Mouse (Mus musculus) layer of hippocampus, postnatal 14 days (tissue): ENCODE measurements around the gene Mrps12. TPM values are rescaled to one million over a fixed set of nuclear protein-coding genes. Genes with fewer than 3 reads are reported as not detected.

Source experiments
- DNase-seq, 2 experiments: peaks; one replicate each; pipeline ENCODE4 v3.0.0; 2021 to 2022; ENCODE audit warnings: low spot score in 2 of 2, mixed read lengths in 1 of 2
- long read RNA-seq, 2 experiments: library from polyadenylated mRNA; stranded (forward); transcript quantifications; one replicate each; pipeline ENCODE4 v2.0.0; 2021
- total RNA-seq, 2 experiments: library from RNA; stranded (reverse); gene quantifications; 2 replicates each; pipeline ENCODE4 v1.2.3; 2021

The Mrps12 gene
- 10 to 100 TPM; 55.4 to 66.9 TPM for total RNA-seq
- long read RNA-seq, experiment 1, transcript Mrps12-201 (3 exons, 722 nt): minor isoform, 18 of 45 reads
- long read RNA-seq, experiment 1, transcript Mrps12-204 (2 exons, 883 nt): major isoform, 23 of 45 reads
- long read RNA-seq, experiment 1, partial matches to known transcripts: 0 of 45 reads
- long read RNA-seq, experiment 1, other reads (novel, unspliced or antisense): 4 of 45 reads
- long read RNA-seq, experiment 2, transcript Mrps12-204 (2 exons, 883 nt): major isoform, 43 of 84 reads
- long read RNA-seq, experiment 2, transcript Mrps12-201 (3 exons, 722 nt): minor isoform, 36 of 84 reads
- long read RNA-seq, experiment 2, partial matches to known transcripts: 0 of 84 reads
- long read RNA-seq, experiment 2, other reads (novel, unspliced or antisense): 5 of 84 reads

DNA sequence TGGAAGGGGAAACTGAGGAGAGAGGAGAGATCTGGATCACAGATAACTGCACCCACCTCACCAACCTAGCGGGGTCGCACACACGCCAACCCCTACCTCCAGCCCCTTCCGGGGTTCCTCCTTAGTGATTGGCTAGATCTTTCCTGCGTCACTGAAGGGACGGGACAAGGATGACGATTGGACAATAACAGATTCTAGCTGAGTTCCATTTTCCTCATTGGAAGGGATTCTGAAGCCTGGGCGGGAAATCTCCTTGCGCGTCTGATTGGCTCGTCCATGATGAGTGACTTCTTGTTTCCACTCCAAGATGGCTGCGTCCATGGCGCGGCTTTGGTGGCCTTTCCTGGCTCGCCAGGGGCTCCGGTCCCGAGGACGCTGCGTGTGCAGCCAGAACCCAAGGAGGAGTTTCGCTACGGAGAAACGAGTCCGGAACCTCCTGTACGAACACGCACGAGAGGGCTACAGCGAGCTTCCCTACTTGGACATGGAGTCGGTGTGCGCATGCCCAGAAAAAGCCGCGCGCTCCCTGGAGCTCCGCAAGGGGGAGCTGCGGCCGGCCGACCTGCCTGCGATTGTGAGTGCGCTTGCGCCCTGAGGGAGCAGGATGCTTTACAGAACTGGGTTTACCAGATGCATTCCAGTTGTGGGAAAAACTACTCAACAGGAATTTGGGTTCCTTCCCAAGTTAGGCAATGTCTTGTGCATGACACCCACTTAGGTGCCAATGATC is at the start of gene Mrps12, which contains the start of gene Sars2:
Mrps12 (minus strand) TSS at position 112 of the 730 bp plus-strand sequence.
Sars2 (plus strand) TSS at position 284 of the 730 bp plus-strand sequence.
- peak; percentile 99 for DNase-seq

DNA sequence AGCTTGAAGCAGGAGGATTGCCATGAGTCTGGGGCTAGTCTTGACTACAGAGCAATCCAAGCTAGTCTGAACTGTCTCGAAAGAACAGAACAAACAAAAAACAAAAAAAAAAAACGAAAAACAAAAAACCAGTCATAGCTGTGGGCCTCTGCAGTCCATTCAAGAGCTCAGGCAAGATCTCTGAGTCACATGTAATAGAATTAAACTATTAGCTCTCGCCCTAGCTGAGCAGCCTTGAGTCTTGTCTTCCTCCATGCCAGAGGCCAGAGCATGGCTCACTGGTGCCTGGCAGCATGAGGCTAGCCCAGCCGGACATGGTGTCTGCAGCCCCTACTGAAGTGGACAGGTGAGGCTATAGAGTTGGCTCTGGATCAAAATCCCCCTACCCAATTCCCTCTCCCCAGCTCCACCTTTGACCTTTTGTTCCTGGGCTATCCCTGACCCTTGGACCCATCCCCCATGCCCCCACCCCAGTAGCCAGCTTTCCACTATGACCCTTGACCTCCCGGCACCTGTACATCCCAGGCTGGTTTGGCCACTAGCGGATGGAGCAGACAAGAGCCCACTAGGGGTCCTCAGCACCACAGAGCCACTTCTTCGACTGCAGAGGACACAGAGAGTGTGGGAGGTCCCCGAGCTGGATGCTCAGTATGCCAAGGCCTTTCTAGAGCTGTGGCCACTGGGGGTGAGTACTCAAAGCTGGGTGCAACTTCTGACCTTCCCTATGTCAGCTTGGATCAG is 48.6 kb upstream of the Mrps12 start:
- DNase-seq: no peak

DNA sequence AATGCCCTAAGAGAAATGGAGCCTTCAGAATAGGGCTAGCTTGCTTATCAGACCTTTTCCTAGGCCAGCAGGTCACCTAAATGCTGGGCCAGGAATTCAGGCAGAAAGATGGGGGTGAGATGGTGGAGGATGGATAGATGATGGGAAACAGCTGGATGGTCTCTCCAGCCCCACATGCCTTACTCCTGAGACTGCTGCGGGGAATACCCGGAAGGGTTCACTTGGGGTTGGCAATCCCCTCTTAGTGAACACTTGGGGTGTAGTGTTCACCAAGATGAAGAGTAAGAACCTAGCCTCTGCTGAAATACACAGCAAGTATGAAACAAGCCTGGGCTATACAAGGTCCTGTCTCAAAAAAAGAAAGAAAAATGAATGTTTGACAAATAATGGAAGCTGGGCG is 47.6 kb upstream of the Mrps12 start:
- no peak for DNase-seq

DNA sequence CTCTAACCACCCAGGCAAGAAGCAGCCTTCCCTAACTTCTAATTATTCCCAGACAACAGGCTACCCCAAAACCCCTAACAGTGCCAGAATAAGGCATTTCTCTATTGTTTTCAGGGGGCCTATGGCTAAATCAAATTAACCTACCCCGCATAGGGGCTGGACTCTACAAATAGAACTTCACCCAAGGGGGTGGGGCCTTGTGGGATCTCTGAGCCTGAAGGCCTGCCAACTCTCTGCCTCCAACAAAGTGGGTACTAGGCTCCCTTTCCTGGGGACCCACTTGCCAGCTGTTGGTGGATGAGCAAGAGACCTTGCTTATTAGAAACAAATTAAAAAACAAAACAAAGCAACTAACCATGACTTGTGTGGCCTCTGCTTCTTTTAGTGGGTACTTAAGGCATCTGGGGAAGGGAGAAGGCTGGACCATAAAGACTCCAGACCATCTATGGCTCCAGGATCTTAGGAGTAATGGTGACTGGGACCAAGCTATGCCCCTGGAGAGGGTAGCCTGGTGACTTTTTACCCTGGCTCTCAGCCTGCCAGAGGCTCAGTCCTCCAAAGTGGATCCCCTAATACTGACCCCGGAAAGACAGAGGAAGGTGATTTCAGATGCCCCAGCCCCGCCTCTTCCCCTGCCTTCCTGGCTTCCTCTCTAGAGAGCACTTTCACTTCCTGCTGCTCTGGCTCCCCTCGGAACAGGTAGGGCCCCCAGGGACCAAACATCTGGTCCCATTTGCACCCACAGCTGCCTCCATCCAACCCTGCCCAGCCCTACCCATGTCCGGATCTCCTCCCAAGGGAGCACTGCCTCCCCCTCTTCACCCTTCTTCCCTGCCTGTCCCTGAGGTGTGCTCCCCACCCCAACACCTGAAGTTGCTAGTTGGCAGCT is 46.9 kb upstream of the Mrps12 start, which contains the start of gene Rinl:
Rinl (plus strand) TSS at position 663 of the 889 bp plus-strand sequence.
- DNase-seq: no peak

DNA sequence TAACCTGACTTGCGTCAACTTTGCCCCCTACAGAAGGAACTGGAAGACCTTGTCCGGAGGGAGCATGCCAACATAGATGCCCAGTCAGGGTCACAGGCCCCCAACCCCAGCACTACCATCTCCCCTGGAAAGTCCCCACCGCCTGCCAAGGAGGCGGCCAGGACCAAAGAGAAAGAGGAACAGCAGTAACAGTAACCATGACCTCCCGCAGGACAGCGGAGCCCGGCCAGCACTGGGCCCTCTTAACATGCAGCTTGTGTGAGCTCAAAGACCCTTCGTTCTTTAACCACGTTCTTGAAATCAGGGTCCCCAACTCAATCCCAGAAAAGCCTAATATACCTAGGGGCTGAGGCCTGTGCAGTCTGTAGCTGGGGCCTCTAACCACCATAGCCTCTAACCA is 46.3 kb upstream of the Mrps12 start:
- no peak for DNase-seq

DNA sequence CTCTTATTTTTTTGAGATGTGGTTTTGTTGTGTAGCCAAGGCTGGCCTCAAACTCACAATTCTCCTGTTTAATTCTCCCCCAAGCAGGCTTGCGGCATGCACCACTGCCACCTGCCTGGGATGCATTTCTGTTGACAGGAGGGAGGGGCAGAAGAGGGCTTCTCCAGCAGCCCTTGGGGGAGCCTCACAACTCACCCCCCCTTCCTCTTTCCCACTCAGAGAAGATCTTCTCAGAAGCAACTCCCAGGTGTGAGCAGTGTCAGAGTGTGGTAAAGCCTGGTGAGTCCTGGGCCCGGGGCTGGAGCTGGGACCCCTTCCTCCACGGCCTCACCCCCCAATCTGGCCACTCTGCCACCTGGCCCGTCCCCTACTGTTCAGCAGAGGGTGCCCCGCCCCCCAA is 43.5 kb upstream of the Mrps12 start:
- DNase-seq: no peak

DNA sequence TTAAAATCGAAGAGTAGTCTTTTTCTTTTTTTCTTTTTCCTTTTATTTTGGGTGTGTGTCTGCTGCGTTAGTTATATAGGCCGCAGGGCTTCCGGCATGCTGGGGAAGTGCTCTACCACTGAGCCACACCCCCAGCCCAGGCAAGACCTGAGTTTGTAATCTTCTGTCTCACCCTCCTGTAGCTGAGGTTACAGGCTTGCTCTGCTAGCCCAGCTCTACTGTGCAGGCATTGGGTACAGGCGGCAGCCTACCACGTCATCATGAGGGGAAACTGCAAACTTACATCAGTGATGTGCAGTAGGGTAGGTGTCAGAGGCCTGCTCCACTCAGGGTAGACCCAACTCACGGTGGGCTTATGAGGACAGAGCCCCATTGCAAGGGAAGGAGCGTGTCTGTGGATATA is 39.6 kb upstream of the Mrps12 start:
- no peak for DNase-seq

DNA sequence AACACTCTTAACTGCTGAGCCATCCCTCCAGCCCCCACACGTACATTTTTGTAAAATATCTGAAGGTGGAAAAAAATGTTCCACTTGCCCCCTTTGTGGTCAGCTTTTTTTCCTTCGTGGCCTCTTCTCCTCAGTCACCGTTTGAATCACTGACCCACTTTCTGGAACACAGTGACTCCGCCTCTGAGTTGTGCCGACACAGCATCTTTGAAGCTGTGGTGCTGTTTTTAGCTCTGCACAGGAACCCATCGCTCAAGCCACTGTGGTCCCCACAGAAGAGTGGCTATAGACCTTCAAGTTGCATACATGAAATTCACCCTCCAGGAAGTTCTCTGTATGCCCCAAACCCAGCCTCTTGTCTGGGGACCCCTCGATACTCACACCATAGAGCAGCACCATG is 39.2 kb upstream of the Mrps12 start:
- DNase-seq: no peak

DNA sequence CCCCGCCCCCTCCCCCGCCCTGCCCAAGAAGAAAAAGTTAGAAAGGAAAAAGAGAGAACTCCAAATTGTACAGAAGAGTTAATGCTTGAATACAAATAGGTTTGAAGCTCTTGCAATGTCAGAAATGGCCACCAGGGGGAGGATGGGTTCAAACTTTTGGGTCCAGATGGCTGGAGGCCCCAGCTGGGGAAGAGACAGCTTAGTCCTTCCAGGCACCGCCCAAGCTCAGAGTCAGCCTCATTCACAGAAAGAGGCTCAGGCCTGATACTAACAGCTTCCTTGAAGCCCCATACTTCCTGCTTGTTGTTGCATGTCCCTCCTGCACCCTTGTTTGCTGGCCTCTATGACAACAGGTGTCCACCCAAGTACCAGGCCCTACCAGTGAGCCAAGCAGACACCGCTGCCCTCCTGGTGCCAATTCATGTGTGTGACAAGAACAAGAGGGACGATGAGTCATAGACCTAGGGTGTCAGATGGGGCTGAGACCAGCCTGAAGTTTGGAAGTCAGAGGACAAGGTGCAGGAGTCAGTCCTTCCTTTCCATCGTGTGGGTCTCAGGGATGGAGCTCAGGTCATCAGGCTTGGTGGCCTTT is 38.5 kb upstream of the Mrps12 start:
- peak; percentile 89 to 91 for DNase-seq

DNA sequence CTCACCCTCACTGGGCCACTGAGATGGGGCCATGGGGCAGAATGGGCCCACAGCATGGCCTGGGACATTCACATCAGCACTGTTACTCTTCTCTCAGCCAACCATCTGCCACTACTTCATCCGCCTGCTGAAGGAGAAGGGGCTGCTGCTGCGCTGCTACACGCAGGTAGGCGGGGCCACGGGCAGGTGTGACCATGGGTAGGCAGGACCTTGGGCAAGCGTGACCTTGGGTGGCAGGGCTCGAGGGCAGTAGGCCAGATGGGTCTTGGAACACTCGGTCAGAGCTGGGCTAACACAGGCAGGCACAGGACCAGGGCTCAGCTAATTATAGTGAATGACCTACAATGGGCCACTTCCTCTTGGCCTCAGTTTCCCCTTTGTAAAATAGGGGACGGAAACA is 37.2 kb upstream of the Mrps12 start:
- DNase-seq: no peak

DNA sequence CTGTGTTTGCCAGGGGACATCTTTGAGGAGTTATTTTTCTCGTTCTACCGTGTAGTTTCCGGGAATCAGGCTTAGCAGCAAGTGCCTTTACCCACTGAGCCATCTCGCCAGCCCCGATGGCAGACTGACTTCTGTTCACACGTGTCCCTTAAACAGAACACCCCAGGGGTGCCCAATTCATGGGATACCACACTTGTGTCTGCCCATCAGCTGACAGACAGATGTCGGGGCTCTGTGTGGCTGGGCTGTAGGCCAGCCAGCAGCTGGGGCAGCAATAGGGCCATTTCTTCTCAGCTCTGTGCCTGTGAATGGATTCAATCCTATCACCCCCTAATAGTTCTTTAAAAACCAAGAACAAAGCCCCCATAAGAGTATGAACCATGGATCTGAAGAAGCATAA is 33.5 kb upstream of the Mrps12 start:
- DNase-seq: no peak

DNA sequence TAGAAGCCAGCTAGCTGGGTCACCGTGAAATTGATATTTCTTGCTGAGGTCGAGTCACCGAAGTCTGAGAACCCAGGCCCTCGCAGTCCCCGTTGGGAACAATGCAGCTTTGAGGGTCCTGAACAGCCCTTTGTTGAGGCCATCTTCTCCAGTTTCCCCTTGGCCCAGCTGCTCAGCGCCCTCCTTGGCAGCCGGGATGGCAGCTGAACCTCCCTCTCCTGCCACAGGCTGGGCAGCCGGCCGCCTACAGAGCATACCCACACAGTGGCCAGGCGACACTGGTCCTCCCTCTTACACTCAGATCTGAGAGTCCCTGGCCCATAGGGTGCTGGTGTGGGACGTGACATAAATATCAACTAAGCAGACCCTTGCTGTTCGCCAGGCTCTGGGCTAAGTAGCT is 32.5 kb upstream of the Mrps12 start:
- peak; percentile 47 to 60 for DNase-seq

DNA sequence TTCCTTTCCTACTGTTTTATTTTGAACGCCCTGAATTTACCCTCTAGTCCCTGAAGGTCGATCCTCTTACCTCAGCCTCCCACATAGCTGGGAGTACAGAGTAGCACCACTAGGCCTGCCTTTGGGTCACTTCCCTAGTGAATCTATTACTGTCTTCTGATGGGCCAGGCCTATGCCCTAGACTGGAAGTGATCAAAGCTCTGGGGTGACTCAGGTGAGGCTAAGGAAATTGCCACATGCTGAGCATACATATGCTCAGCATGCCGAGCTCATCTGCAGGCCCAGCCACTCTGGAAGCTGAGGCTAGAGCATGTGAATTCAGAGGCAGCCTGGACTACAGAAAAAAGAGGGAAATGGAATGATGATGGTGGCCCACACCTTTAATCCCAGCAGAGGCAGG is 31.5 kb upstream of the Mrps12 start:
- no peak for DNase-seq

DNA sequence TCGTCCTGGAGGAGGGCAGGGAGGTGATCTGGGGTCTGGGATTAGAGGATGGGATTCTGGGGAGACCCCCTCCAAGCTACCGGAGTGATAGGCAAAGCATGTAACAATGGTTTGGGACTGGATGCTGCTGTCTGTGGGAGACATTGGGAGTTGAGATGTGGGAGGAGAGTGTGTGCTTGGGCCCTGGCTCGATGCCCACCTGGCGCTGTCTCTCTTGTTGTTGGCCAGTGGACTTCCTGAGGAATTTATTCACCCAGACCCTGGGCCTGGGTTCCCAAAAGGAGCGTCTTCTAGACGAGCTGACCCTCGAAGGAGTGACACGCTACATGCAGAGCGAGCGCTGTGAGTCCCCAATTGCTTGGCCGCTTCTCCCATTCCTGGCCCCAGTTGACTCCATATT is 30.2 kb upstream of the Mrps12 start:
- no peak for DNase-seq

DNA sequence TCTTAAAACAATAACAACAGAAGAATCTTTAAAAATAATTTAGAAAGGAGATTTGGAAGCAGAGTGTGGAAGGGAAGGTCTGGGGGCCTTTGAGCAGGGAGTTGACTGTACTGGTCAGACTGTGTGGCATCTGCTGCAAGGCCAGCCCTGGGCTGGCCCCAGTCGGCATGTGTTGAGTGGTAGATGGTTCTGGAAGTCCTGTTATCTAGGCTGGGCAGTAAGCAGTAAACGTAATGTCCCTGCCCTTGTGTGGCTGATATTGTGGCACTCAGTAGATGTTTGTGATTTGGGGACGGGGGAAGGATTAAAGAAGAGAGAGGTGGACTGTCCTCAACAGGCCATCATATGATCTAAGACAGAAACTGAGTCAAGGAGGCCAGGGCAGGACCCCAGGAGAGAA is 28.7 kb upstream of the Mrps12 start:
- no peak for DNase-seq

DNA sequence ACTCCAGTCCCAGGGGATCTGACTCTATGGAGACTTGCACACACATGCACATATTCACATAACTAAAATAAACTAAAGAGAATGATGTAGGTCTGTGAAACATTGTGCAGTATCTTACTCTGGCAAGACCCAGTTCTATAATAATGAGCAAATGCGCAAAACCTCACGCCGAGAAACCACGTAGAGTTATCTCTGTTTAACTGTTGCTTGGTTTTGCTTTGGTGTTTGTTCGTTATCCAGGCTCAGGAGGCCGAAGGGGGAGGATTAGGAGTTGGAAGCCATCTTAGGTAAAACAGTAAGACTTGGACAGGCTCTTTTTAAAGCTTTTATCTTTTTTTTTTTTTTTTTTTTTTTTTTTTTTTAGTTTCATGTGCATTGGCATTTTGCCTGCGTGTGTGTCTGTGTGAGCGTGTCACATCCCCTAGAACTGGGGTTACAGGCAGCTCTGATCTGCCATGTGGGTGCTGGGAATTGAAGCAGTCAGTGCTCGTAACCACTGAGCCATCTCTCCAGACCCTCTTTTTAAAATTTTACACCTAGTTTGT is 27.9 kb upstream of the Mrps12 start:
- DNase-seq: no peak

DNA sequence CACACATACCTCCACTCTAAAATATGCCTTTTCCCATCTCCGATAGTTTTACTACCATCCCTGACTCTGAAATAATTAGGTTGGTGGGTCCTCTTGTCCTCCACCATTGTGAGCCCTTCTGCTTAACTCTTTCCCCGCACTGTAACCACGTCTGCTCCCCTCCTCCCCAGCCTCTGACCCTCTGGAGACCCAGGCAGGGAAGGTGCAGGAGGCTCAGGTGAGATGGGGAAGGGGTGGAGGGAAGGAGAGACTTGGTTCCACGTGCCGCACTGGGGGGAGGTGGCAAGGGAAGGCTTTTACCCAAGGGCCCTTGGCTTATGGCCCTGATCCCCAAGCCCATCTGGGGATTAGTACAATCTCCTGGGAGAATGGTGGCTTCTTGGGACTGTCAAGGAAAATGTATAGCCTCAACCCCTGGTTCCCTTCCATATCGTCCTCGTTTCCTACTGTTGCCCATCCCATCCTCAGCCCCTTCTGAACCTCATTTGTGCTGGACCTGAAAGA is 25.9 kb upstream of the Mrps12 start, which contains the start of gene Nfkbib:
Nfkbib (minus strand) TSS at position 51 of the 504 bp plus-strand sequence.
- DNase-seq: no peak

DNA sequence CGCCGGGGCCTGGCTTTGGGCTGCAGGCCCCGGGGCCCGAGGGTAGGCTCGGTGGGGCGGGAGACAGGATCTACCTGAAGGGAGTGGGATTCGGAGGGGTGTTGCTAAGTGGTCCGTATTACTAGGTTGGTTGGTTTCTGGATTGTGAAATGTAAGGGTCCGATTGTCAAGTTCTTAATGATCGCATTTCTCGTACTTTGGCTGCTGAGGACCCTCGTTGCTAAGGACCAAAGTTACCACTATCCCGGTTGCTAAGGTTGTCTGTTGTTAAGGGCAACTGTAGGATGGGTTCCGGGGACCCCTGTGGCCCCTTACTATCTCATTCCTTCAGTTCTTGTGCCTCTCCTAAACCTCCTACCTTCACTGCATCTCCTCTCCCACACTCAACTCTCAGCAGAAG is 25.3 kb upstream of the Mrps12 start:
- no peak for DNase-seq

DNA sequence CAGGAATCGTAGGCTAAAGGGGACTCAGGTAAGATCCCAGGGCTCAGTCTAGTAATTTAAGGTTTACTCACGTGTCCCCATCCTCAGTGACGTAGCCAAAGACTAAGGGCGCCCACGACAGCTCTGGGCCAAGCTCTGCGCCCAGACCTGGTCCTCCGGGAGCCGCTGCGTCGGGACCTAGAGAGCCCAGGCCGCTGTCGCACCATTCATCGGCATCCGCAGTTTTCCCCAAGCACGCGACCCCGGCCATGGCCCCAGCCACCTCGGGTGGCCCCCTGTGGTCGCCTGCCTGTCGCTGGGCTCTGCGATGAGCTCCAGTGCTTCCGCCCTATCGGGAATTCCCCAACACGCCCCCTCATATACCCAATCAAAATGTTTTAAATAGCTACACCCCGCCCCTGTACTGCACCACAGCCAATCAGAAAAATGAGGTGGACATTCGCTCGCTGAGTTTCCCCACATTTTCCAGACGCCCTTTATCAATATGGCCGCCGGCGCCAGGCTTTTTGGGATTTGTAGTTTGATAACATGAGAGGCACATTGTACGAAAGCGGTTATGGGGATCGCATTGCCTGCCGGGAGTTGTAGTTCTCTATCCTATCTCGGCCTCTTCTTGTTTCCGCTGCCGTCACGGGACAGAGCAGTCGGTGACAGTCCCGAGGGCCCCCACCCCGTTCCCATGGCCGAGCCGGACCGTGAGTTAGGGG is 24.7 kb upstream of the Mrps12 start, which contains the start of gene Sirt2:
Sirt2 (plus strand) TSS at position 563 of the 707 bp plus-strand sequence.
- peak; percentile 97 to 100 for DNase-seq
